Mouse (Mus musculus) liver, postnatal 0 days (tissue): ENCODE data around the gene Cybc1. TPM values are rescaled to one million over a fixed set of nuclear protein-coding genes. Genes with fewer than 3 reads are reported as not detected.

ENCODE experiments used
- ATAC-seq: fragments of 200-750 bp; cut with Nextera tagmentation; 2 replicates; pipeline ENCODE4 v1.8.0; 2017; ENCODE audit warnings: mild to moderate bottlenecking, moderate library complexity
- DNase-seq: peaks from one replicate; pipeline ENCODE4 v3.0.0-alpha.2; 2016
- H3K27ac ChIP-seq: fragments of 300-500 bp; sonication (generic); 2 replicates; pipeline ENCODE4 v1.5.1; 2014; ENCODE audit warnings: antibody characterized with exemption, moderate library complexity, mild to moderate bottlenecking, low read depth
- H3K27me3 ChIP-seq: fragments of 300-500 bp; sonication (generic); 2 replicates; pipeline ENCODE4 v1.6.1; 2014; ENCODE audit warnings: low read length, control low read depth, mixed read lengths; ENCODE audit not compliant: insufficient read depth
- H3K36me3 ChIP-seq: fragments of 300-500 bp; sonication (generic); replicated peaks from 2 replicates; pipeline ENCODE4 v1.6.1; 2014; ENCODE audit warnings: mild to moderate bottlenecking, control low read depth, low read length, moderate library complexity, mixed read lengths; ENCODE audit not compliant: insufficient read depth
- H3K4me1 ChIP-seq: fragments of 300-500 bp; sonication (generic); 2 replicates; pipeline ENCODE4 v1.6.1; 2014; ENCODE audit warnings: antibody characterized with exemption, mild to moderate bottlenecking, control low read depth; ENCODE audit not compliant: insufficient read depth
- H3K4me2 ChIP-seq: fragments of 300-500 bp; sonication (generic); 2 replicates; pipeline ENCODE4 v1.6.1; 2014; ENCODE audit warnings: low read depth, mild to moderate bottlenecking, low read length, moderate library complexity, mixed read lengths
- H3K4me3 ChIP-seq: fragments of 300-500 bp; sonication (generic); 2 replicates; pipeline ENCODE4 v1.5.1; 2014; ENCODE audit warnings: low read depth, low read length
- H3K9ac ChIP-seq: fragments of 300-500 bp; sonication (generic); replicated peaks from 2 replicates; pipeline ENCODE4 v1.6.1; 2014; ENCODE audit warnings: mild to moderate bottlenecking, moderate library complexity
- H3K9me3 ChIP-seq: fragments of 300-500 bp; sonication (generic); 2 replicates; pipeline ENCODE4 v1.6.1; 2016; ENCODE audit warnings: mild to moderate bottlenecking, control low read depth, low read length, mixed read lengths
- CTCF ChIP-seq: sonication (generic); IDR thresholded peaks from 2 replicates; pipeline ENCODE4 v1.5.1; 2016; ENCODE audit warnings: antibody characterized with exemption, low read depth
- EP300 ChIP-seq: IDR thresholded peaks from 2 replicates; pipeline ENCODE4 v1.6.1; 2016; ENCODE audit warnings: antibody characterized with exemption, low read depth, mild to moderate bottlenecking
- WGBS: fragments of 180-500 bp; shearing (Covaris S2); extraction: QIAGEN DNeasy Blood & Tissue Kit; methylation state at CpG from one replicate; pipeline ENCODE4 v1.1.7; 2014; ENCODE audit not compliant: insufficient replicate concordance; 5-methylcytosine and 5-hydroxymethylcytosine counted together
- polyA plus RNA-seq: library from polyadenylated mRNA; unstranded; fragments of >200 nt; fragmentation: Nextera tagmentation; extraction: Ambion mirVana; gene quantifications from 2 replicates; pipeline ENCODE4 v1.2.1, GENCODE M21; 2015

Gene Cybc1
- 13.3 and 15.0 TPM in 2 replicates for polyA plus RNA-seq

DNA sequence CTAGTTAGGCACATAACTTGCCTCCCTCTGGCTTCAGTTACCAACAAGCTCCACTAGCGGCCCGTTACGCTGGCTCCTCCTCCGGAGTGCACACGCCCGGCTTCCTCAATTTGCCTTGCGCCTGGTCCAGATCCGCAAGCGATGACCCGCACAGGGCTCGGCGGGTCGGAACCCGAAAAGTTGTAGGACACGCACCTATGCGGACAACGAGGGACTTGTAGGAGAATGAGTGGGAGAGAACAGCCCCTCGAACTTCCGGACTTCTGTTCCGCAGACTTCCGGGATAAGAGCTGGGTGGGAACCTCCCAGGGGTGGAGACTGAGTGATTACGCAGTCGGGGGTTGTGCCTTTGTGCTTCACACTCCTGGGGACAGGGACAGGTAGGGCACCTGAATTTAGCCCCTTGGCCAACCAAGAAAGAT is at the start of gene Cybc1:
Gene Cybc1, minus strand, starts transcription at position 305 of the 422 bp plus-strand sequence.
- Histone ChIP-seq H3K4me3 (peak within 1 kb of the TSS; percentile 85), H3K4me2 (peak within 1 kb of the TSS; percentile 80), H3K27me3 (no peaks in the 10 kb centered on the region), H3K9ac (peak within 1 kb of the TSS; percentile 76), H3K4me1 (peaks cover 40% of the 10 kb centered on the region), H3K9me3 (no peaks in the 10 kb centered on the region), H3K36me3 (peaks cover 32% of the 10 kb centered on the region), H3K27ac (peak within 1 kb of the TSS; percentile 93)
- WGBS = under 1% methylated on average over 23 of the region's 23 CpGs
- DNase-seq (peak; percentile 84), ATAC-seq (peak; percentile 91)
- TF ChIP-seq CTCF = peak; percentile 30
- TF ChIP-seq EP300 = peak; percentile 57

DNA sequence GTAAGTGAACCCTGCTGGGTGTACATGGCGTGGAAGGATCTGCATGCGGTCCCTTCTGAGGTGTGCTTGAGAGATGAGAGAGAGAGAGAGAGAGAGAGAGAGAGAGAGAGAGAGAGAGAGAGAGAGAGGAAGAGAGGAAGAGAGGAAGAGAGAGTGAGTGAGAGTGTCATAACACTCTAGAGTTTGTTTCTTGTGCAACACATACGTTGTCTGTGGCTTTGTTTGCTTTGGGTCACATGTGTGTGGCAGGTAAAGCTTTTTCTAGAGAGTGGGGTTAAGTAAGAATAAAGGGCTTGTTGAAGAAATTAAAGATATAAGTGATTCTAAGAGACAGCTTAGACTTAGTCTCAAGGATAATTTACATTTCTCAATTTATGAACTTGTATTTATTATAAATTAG is 48.9 kb upstream of the Cybc1 start:
- Histone ChIP-seq H3K36me3 (0 out of 2 replicates have a peak, but pooled peaks cover 5% of the 10 kb centered on the region), H3K27ac (no peak overlapping the region; the same call in 1 of the 2 replicates), H3K4me3 (no peak overlapping the region), H3K9me3 (no peaks in the 10 kb centered on the region), H3K4me2 (no peak overlapping the region), H3K27me3 (no peaks in the 10 kb centered on the region), H3K9ac (no peak overlapping the region), H3K4me1 (peaks cover 17% of the 10 kb centered on the region)
- ATAC-seq (peak; percentile 62; the same call in 1 of the 2 replicates), DNase-seq (no peak)
- 69% methylated on average over 3 of the region's 3 CpGs for WGBS
- no peak for TF ChIP-seq CTCF
- no peak for TF ChIP-seq EP300

DNA sequence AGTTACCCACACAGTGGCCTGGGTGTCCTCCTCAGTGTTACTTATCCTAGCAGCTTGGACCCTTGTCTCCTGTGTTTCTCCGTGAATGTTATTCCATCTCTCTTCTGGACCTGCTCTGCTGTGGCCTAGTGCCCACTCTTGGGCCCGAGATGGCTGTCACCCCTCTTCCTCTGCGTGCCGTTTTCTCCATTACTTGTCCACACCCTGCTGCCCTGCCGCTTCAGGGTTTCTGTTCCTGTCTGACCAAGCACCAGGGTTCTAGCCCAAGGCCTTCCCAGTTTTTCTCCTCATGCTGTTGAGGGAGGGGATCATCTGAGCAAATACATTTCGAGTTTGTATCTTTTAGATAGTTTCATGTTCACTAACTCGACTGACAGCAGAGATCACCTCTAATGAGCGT is 48.4 kb upstream of the Cybc1 start:
- ATAC-seq = no peak
- no peak overlapping the region for H3K4me2 ChIP-seq
- DNase-seq = no peak
- H3K9ac ChIP-seq = no peak overlapping the region
- no peak for TF ChIP-seq EP300
- no peak for TF ChIP-seq CTCF
- no peaks in the 10 kb centered on the region for H3K27me3 ChIP-seq
- 77% methylated on average over 8 of the region's 8 CpGs for WGBS
- peaks cover 12% of the 10 kb centered on the region; the same call in 1 of the 2 replicates for H3K4me1 ChIP-seq
- H3K27ac ChIP-seq = no peak overlapping the region; the same call in 1 of the 2 replicates
- H3K36me3 ChIP-seq = 0 out of 2 replicates have a peak, but pooled peaks cover 5% of the 10 kb centered on the region
- H3K4me3 ChIP-seq = no peak overlapping the region
- H3K9me3 ChIP-seq = no peaks in the 10 kb centered on the region

GRCm38 (mm10) chr11:121261074-121261473 is 32.0 kb upstream of the Cybc1 start:
- TF ChIP-seq EP300 (no peak), CTCF (no peak)
- peak overlapping the region; percentile 91 for H3K4me3 ChIP-seq
- 39% methylated on average over 2 of the region's 2 CpGs for WGBS
- peak overlapping the region; percentile 92; the same call in 1 of the 2 replicates for H3K27ac ChIP-seq
- peak overlapping the region; percentile 85 for H3K4me2 ChIP-seq
- H3K36me3 ChIP-seq = peaks cover 23% of the 10 kb centered on the region
- H3K9ac ChIP-seq = peak overlapping the region; percentile 96
- no peak for ATAC-seq
- DNase-seq = no peak
- no peaks in the 10 kb centered on the region for H3K27me3 ChIP-seq
- peaks cover 19% of the 10 kb centered on the region for H3K4me1 ChIP-seq
- no peaks in the 10 kb centered on the region for H3K9me3 ChIP-seq

GRCm38 (mm10) chr11:121260211-121260906 is 31.2 kb upstream of the Cybc1 start:
- WGBS = under 1% methylated on average over 42 of the region's 60 CpGs
- DNase-seq (peak; percentile 54), ATAC-seq (peak; percentile 41)
- peak overlapping the region; percentile 85 for H3K4me2 ChIP-seq
- H3K36me3 ChIP-seq = peaks cover 30% of the 10 kb centered on the region
- no peak for TF ChIP-seq CTCF
- H3K27ac ChIP-seq = peak overlapping the region; percentile 92
- peak overlapping the region; percentile 96 for H3K9ac ChIP-seq
- no peaks in the 10 kb centered on the region for H3K9me3 ChIP-seq
- no peaks in the 10 kb centered on the region for H3K27me3 ChIP-seq
- peak overlapping the region; percentile 91 for H3K4me3 ChIP-seq
- H3K4me1 ChIP-seq = peaks cover 19% of the 10 kb centered on the region

DNA sequence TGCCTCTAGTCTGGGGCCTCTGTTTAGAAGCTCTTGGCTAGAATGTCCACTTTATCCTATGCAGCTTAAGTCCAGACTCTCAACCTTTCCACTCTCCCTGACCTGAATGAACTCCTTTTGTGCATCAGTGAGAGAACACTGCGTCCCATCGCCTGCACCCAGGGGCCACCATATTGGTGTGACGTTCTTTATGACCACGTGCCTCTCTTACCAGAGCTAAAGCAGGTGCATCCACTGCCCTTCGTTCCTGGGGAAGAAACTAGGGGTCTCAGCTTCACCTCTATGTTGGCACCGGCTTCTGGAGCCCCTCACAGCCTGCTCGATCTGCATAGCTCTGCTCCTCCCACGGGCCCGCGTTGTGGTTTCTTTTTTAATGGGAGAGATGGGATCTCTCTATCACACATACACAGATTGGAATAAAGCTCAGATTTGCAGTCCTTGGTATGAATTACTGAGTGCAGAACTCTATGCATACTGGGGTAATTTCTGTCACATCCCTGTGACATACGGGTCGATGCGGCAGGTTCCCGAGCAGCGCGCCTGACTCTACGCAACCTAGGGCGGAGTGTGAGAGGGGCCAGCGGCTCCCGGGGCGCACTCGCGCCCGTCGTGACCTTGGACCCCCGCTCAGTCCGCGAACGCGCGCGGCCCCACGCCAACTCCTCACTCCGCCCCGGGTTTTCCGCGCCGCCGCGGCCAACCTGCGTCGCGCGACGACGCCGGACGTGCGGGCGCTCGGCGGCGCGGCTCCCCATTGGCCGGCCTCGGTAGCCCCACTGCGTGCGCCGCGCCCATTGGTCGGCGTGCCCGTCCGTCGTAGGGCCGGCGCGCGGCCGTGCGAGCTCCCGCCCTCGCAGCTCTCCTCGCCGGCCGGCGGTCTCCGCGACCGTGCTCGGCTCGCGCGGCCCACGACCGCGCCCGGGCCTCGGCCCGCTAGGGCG is 30.3 kb upstream of the Cybc1 start, which contains the start of gene Foxk2:
Gene Foxk2, plus strand, starts transcription at position 831 of the 941 bp plus-strand sequence.
- peak; percentile 99 for ATAC-seq
- Histone ChIP-seq H3K9me3 (no peaks in the 10 kb centered on the region), H3K36me3 (peaks cover 39% of the 10 kb centered on the region), H3K4me3 (peak within 1 kb of the TSS; percentile 91), H3K4me2 (peak within 1 kb of the TSS; percentile 85), H3K4me1 (peaks cover 19% of the 10 kb centered on the region), H3K27me3 (no peaks in the 10 kb centered on the region), H3K27ac (peak within 1 kb of the TSS; percentile 92), H3K9ac (peak within 1 kb of the TSS; percentile 96)
- TF ChIP-seq CTCF = no peak
- no peak for TF ChIP-seq EP300
- under 1% methylated on average over 82 of the region's 91 CpGs for WGBS
- DNase-seq = peak; percentile 93
